Mouse (Mus musculus) liver, postnatal 0 days (tissue): ENCODE measurements around the gene Ppfia2.

ENCODE experiments used
- CTCF ChIP-seq: sonication (generic); IDR thresholded peaks from 2 replicates; pipeline ENCODE4 v1.5.1; 2016; ENCODE audit warnings: antibody characterized with exemption, low read depth
- EP300 ChIP-seq: IDR thresholded peaks from 2 replicates; pipeline ENCODE4 v1.6.1; 2016; ENCODE audit warnings: antibody characterized with exemption, low read depth, mild to moderate bottlenecking

DNA sequence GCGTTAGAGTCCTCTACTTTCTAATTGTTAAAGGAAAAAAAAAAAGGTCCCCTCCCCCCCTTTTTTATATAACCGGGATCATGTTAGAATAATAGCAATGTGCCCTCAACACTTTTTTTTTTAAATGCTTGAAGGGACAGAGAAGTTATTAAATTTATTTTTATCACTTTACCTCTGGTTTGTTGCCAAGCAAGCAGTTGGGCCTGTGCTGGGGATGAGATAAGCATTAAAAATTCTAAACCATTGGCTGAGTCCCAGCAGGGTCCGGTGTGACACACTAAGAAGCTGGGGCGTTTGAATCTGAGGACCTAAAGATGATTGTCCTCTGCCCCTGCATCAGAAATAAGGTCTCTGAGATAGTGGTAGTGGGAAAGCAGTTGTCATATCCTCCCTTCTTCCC, 114.9 kb downstream of the Ppfia2 start:
- TF ChIP-seq CTCF (no peak), EP300 (no peak)
